Mouse (Mus musculus): ENCODE data around the gene Adap2. TPM values are rescaled to one million over a fixed set of nuclear protein-coding genes. Genes with fewer than 3 reads are reported as not detected.

Gene Adap2
- not detected for polyA plus RNA-seq (2017; shearing (Covaris generic))

DNA sequence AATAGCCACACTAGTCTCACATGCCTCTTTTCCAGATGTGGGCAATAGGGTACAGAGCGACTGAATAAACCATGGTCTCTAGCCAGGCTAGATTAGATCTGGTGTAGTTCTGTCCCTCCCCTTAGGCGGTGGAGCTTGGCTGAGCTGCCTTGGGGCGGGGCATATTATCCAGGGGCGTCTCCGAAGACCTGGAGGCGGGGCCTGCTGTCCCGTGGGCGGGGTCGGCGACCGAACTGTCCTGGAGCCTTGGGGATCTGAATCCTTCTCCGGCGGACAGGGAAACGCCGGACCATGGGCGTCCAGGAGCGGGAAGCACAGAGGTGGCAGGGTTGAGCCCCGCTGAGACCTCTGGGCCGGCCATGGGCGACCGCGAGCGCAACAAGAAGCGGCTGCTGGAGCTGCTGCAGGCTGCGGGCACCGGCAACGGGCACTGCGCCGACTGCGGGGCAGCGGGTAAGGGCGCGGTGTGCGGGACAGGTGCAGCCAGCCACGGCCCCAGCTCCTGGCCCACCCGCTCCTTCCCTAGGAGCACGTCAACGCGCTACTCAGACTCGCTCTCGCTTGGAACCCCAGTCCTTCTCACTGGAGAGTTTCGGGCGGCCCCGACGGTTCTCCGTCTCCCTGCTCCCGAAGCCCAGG, at the start of gene Adap2:
TSS of gene Adap2 (plus strand) at position 249 of the 639 bp plus-strand sequence.

DNA sequence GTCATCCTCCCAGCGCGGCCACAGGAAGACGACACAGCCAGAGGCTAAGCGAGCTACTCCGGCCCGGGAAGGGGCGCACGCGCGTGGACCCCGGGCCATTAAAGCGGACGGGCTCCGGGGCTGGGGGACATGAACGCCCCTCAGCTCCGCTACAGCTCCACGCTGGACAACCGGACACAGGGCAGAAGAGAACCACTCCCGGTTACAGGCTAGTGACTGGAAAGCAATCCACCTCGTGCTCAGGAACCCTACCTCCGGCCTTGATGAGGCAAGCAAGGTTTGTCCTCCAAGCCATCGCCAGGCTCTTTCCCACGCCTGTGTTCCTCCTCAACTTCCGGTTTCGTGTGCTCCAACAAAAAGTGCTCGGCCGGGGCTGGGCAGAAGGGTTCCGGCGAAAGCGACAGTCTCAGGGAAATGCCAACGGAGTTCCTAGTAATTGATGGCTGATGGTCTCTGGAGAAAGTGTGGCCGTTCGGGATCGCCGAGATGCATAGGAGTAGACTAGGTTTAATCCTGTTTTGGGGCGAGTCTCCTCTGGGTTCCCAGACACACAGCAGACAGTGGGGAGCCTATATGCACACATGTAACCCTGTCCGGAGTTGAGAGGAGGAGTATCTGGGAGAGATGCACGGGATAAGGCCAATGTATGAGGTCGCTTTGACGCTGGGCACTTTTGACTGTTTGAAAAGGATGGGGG, 11.9 kb upstream of the Adap2 start, which contains the start of gene Tefm:
TSS of gene Tefm (minus strand) at position 351 of the 697 bp plus-strand sequence.

DNA sequence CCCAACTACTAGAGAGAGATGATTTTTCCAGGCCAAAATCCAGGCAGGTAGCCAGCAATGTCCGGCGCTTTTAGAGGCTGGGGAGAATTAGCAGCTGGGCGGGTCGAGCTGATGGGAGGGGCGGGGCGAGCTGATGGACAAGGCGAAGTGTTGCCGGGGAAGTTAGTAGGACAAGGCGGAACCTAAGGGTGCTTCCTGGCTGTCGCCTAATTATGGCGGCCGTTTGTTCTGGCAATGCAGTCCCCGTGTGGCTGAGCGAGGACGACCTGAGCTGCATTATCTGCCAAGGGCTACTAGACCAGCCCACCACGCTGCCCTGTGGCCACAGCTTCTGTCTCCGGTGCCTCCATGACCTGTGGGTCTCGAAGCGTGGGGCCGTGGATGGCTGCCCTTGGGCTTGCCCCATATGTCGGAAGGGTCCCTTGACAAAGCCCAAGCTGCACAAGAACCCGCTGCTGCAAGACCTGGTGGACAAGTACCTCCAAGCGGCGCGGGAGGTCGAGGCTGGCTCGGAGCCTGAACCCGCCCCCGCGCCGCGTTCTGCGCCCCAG, 29.9 kb downstream of the Adap2 start, which contains the start of gene Rnf135:
TSS of gene Rnf135 (plus strand) at position 147 of the 551 bp plus-strand sequence.

DNA sequence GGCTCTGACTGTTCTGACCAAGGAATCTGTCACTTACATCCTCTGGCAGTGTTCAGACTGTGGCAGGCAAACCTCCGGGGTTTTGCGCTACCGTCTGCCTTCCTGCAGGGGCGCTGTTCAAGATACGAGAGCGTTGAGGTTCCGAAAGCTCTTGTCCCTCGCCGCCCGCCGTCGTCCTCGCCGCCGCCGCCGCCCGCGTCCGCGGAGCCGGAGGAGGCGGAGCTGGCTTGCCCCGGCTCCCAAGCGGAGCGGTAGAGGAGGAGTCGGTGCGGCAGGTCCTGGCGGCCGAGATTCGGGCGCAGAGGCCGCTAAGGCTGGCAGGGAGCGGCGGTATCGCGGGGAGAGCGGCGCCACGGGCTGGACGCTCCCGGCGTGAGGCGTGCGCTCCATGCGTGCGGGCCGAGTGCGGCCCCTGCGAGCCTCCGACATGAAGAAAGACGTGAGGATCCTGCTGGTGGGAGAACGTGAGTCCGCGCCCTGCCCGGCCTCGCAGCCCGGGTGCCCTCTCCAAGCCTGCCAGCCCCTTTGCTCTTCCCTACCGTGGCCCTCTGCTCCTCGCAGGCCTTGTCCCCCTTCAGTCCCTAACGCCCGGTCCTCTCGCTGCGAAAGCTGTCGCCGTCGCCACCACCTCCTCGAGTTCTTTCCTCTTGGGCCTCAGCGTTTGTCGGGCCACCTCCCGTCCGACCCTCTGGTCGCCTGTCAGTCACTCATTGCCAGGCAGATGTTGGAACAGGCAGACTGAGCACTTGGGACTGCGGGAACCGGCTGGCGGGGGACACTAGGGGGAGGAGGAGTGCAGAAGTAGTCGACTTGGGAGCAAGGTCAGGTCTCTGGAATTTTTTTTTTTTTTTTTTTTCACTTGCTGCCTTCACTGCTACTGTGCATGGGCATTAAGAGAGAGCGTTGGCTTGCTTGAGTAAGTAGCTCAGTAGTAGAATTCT, 55.2 kb downstream of the Adap2 start, which contains the start of gene Rhot1:
TSS of gene Rhot1 (plus strand) at position 160 of the 941 bp plus-strand sequence.

Other genes starting within 250 kb of the Adap2 start
- 33.5 TPM for gene Utp6, start 191.7 kb upstream of the Adap2 start, polyA plus RNA-seq (2017; shearing (Covaris generic))
- 63.8 TPM for gene Suz12, start 161.0 kb upstream of the Adap2 start, polyA plus RNA-seq (2017; shearing (Covaris generic))
- 775 TPM for gene Crlf3, start 73.1 kb upstream of the Adap2 start, polyA plus RNA-seq (2017; shearing (Covaris generic))
- 2.8 TPM for gene Atad5, start 64.7 kb upstream of the Adap2 start, polyA plus RNA-seq (2017; shearing (Covaris generic))
- gene Tefm, start 11.9 kb upstream of the Adap2 start, polyA plus RNA-seq (2017; shearing (Covaris generic)): 5.9 TPM
- gene Rnf135, start 29.7 kb downstream of the Adap2 start, polyA plus RNA-seq (2017; shearing (Covaris generic)): 2.1 TPM
- gene Rhot1, start 54.9 kb downstream of the Adap2 start, polyA plus RNA-seq (2017; shearing (Covaris generic)): 54.1 TPM
- gene Rhbdl3, start 146.8 kb downstream of the Adap2 start, polyA plus RNA-seq (2017; shearing (Covaris generic)): 1.6 TPM
- gene 5730455P16Rik, start 223.9 kb downstream of the Adap2 start, polyA plus RNA-seq (2017; shearing (Covaris generic)): 10.0 TPM
- gene Zfp207, start 229.2 kb downstream of the Adap2 start, polyA plus RNA-seq (2017; shearing (Covaris generic)): 154 TPM